Mouse (Mus musculus) megakaryocyte-erythroid progenitor cell, adult 5-6 weeks (primary cell): ENCODE data around the gene Lztr1. TPM values are rescaled to one million over a fixed set of nuclear protein-coding genes. Genes with fewer than 3 reads are reported as not detected.

Source experiments
- ATAC-seq: replicated peaks from 2 replicates; pipeline ENCODE4 v1.8.0; 2016; ENCODE audit warnings: mild to moderate bottlenecking, inconsistent platforms; ENCODE audit not compliant: severe bottlenecking, poor library complexity, low FRiP score, low TSS enrichment
- total RNA-seq, 2 experiments: library from RNA; stranded (forward) in 1 of 2; stranded (reverse) in 1 of 2; fragments of 200-1000, 215-1000 nt in 1 of 2; fragments of >200 nt in 1 of 2; fragmentation: Nextera tagmentation in 1 of 2; gene quantifications; 2 replicates each; pipeline ENCODE4 v1.2.3; 2014 to 2017

Gene Lztr1
- total RNA-seq (2014; fragmentation: Nextera tagmentation) (71.8 and 72.1 TPM in 2 replicates), total RNA-seq (2017) (50.4 and 55.4 TPM in 2 replicates)

DNA sequence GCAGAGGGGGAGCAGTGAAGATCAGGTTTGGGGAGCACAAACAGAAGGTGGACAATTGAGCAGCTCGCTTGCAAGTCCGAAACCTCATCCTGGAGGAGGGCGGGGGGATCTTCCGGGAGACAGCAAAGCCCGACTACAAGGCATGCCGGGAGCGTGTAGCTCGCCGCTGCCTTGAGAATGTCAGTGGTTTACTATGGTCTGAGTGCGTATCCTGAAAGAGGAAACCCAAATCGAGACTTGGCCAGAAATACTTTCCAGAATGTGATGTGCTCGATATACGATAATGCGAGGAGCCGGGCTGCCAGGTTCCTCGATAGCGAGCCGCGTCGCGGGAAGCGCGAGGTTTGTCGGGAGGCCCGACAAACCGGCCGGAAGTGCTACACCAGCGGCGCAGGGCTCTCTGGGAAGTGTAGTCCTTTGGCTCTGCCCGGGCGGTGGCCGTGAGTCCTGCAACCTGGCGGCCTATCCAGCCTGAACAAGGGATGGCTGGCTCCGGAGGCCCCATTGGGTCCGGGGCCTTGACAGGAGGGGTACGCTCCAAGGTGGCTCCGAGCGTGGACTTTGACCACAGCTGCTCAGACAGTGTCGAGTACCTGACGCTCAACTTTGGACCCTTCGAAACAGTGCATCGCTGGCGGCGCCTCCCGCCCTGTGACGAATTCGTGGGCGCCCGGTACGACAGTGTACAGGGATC lies at the start of gene Lztr1:
Gene Lztr1 (plus strand): TSS at position 143 of the 694 bp plus-strand sequence.
- ATAC-seq, result peak; percentile 90

DNA sequence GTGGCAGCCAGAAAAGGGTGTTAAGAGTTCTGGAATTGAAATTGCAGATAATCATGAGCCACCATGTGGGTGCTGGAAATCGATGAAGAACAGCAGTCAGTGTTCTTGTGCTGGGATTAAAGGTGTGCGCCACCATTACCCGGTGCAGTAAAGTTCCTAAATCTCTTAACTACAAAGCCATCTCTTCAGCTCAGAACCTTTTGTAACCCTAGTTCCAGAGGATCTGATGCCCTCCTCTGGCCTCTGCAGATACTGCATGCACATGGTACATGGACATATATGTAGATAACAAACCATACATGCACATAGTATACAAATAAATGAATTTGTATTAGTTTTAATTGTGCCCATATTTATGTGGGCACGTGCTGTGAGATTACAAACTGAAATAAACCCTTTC lies 48.2 kb upstream of the Lztr1 start:
- peak; percentile 88 for ATAC-seq

DNA sequence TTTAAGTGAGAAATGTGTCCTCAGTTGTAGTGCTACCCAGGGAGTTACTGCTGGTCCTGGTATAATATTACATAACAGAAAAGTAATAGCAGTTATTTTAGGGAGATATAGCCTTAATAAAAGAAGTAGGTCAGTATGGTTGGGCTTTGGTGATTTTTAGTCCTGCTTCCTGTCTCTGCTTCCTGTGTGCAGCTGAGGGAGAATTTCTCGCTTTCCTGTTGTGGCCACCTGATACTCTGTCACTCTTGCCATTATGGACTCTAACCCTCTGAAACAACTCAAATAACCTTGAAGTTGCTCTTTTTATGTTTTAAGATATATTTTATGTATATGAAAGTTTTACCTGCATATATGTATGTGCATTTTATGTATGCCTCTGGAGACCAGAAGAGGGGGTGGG lies 46.9 kb upstream of the Lztr1 start:
- no peak for ATAC-seq

DNA sequence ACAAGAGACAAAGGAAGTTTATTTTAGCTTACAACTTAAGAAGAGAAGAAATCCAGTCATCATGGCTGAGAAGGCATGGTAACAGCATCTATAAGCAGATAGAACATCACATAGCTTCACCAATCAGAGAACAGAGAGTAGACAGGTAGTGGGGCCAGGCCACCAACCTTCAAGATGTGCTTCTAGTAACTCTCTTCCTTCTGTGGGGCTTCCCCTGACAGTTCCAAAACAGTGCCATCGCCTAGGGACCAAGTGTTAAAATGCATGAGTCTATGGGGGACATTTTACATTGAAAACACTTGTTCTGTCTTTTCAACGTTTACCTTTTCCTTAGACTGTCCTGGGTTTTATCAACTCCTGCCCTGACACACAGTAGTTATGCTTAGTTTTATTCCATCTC lies 45.3 kb upstream of the Lztr1 start:
- ATAC-seq, result no peak

DNA sequence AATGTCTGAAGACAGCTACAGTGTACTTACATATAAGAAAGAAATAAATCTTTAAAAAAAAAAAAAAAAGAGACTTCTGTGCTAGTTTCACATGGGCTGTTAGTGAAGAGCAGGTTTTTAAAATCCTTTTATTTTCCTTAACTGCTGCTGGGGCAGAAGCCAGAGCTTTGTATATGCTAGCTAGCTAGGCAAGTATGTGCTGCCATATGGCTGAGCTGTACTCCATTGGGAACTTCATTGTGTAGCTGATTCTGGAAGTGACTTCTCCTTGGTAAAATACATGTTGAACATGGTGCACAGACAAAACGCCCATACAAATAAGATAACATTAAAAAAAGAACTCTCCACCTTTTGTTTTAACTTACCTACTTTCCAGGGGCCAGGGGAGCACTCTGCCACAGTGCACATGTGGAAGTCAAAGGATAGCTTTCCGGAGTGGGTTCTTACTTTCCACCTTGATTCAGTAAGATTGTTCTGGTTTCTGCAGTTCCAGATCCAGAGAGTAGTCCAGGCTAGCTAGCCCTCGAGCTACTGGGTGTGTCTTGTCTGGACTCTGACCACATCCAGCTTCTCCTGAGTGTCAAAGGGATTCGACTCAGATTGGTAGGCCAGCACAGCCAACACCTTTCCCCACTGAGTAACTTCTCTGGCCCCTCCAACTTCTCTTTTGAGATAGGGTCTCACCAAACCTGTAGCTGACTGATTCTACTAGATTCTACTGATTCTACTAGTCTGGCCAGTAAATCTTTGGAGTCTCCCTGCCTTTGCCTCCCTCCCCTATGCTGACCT lies 41.4 kb upstream of the Lztr1 start:
- no peak for ATAC-seq

DNA sequence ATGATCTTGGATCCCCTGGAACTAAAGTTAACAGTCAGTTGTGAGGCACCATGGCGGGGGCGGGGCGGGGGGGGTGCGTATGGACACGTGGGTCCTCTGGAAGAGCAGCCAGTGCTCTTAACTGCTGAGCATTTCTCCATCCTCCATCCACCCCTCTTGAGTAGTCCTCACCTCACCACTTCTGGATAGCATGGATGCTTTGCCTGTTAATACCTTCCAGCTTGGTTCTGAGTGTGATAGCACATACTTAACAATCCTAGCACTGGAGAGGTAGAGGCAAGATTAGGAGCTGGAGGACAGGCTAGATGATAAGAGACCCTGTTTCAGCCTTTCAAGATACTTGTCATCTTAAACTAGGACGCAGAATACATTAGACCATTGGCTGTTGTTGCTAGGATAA lies 36.0 kb upstream of the Lztr1 start:
- no peak for ATAC-seq

DNA sequence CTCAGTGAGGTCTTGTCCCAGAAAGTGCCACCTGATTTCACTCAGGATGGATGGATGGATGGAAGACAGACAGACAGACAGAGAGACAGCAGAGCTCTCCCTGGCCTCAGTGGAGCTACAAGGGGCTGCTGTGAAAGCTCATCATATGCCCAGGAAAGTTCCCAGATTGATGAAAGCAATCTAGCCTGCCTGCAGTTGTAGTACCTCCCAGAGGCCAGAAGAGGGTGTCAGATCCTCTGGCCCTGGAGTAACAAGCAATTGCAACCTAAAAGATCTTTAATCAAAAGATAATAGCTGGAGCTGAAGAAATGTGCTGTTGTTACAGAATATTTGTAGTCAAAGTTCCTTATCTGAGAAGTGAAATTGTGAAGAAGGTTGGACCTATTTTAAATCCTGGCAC lies 34.4 kb upstream of the Lztr1 start:
- peak; percentile 53; the same call in 1 of the 2 replicates for ATAC-seq

DNA sequence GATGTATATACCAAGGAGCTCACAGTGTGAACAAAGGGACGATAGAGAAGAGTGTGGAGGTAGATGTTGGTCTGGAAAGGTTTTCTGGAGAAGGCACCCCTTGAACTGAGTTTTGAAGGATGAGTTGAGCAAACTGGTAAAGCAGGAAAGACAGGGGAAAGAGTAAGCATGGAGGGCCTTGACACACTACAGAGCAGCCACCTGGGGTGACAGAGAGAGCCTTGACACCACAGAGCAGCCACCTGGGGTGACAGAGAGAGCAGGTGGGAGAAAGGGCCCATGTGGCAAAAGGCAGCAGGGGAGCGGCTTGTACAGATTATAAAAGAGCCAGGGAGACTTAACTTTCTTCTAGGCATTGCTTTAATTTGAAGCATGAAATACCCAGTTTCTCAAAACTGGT lies 33.7 kb upstream of the Lztr1 start:
- ATAC-seq, result no peak

DNA sequence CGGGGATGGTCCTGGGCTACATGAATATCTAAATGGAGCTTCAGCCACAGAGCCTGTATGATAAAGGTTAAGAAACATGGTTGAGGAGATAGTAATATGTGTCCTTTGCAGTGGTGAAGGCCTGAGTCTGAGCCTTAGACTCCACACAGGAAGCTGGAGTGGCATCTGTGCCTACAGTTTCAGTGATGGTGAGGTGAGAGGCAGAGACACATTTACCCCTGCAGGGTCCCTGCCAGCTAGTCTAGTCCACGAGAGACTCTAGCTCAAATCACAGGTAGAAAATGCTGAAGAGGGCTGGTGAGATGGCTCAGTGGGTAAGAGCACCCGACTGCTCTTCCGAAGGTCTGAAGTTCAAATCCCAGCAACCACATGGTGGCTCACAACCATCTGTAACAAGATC lies 33.2 kb upstream of the Lztr1 start:
- no peak for ATAC-seq

DNA sequence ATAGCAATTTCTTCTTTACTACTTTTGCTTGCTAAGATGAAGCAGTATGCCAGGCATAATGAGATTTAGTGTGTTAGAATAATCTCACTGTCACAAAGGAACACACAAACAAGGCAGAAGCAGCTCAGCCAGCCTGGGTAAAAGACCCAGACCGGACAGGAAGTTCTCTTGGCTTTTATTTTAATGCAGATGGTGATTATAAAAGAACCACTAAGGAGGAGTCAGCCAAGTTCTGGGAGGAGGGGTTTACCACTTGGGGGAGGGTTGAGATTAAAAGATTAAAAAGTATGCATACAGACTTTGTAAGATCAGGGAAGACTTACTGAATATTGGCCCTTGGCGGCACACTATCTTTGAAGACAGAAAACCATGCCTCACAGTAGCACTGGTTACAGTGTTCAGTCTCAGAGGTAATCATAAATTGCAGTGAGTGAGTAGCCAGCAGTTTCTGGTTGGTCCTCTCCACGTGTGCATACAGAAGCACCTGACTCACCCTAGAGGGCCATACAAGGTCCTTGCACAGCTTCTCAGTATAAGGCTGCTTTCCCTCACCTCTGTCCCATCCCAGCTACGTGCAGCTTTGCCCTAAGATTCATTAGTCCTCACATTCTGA lies 30.1 kb upstream of the Lztr1 start:
- ATAC-seq, result peak; percentile 94

DNA sequence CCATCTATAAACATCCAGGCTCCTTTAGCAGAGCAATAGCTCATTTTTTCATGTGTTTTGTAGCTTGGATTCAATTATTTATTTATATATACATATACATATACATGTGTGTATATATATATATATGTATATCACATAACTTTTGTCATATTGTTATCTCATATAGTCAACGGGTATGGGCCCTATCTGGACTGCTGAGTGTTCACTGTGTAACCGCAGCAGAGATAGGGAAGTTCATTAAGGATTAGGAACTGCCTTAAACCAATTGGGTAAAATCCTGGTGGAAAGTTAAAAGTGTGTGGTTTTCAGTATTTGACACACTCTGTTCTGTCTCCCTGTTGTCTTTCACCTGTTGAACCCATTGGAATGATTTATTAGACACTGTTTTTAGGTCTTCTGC lies 27.0 kb upstream of the Lztr1 start:
- ATAC-seq, result no peak

DNA sequence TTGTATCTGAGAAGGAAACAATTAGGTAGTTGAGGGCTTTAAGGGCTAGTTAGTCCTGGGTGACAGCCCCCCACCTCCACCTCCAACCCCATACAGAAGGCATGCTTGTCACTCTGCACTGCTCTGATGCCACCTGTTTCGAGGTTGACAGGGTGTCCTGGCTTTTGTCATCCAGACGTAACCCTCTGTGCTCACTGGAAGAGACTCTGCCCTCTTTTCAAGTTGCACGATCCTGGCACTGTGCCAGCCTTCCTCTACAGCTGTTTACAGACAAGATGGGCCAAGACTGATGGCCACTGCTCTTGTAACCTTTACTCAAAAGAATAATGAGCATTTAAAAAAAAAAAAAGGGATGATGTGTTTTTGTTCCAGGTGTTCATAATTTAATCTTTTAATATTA lies 22.0 kb upstream of the Lztr1 start:
- no peak for ATAC-seq

DNA sequence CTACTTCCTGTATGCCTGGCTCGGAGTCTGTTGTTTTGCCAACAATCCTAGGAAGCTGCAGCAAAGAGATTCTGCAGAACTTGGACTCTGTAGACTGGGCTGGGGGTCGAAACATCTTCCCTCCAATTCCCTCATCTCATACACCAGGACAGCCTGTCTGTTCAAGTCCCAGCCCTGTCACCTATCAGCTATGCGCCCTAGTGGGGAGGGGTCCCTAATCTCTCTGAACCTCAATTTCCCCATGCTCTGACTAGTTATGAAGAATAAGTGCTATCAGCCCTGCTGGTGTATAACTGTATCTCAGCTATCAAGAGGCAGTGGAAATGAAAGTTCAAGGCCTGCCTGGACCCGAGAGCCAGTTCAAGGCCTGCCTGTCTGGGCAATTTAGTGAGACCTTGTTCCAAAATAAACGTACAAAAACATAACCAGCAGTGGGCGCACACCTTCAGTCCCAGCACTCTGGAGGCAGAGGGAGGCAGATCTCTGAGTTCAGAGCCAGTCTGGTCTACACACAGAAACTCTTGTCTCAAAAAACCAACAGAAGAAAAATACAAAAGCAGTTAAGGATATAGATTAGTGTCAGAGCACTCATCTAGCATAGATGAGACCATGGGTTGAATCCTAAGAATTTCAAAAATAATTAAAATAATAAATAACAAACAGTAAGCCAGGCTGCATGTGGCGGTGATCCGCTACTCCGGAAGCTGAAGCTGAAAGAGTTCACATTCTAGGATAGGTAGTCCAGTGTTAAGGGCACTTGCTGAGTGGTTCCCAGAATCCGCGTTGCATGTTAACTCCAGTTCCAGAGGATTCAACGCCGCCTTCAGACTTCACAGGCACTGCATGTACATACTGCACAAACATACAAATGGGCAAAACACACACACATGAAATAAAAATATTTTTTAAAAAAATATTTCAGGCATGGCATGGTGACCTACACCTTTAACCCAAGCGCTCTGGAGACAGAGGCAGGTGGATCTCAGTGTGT lies 19.7 kb upstream of the Lztr1 start:
- ATAC-seq, result peak; percentile 35; the same call in 1 of the 2 replicates

DNA sequence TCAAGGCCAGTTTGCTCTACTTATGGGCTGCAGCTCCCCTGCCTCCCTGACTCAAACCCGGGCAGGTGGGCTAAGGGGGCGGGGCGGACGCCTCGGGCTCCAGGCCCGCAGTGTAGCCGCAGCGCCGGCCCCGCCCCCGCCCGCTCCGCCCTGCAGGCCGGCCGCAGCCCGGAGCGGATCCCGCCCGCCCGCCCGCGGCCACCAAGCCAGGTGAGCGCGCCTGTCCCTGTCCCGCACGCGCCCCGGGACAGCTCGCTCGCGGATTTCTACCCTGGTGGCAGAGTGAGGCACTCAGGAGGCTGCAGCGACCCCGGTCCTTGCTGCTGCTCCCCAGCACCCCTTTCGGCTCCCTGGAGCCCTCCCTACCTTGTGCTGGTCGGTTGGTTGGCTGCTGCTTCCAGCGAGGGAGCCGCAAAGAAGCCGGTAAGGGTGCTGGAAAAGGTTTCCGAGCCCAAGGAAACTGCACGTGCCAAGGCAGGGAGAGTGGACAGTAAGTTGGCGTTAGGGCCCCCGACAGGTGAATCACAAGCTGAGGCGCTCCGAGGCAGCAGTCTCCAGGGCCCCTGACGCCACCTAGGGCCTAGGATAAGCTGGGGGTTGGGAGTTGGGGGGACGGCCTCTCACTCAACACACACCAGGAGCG lies 18.9 kb upstream of the Lztr1 start, which contains the start of gene Aifm3:
Gene Aifm3 (plus strand): TSS at position 143 of the 643 bp plus-strand sequence.
- ATAC-seq, result peak; percentile 37

DNA sequence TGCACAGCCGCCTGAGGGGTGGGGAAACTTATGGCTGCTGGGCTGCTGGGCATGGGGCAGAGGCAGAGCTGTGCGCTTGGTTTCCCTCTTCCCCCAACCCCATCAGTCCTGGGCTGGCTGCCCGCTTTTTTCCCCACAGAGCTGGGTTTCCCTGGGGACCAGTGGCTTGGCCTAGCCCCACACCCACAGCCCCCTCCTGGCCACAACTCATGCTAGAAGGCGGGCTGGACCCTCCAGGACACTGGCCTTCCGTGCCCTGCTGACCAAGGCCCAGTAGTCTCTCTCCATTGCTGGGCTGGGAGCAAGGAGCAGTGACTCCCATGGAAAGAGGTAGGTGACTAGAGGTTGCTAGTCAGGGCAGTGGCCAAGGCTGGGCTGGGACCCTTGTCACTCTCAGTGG lies 17.3 kb upstream of the Lztr1 start:
- ATAC-seq, result no peak

DNA sequence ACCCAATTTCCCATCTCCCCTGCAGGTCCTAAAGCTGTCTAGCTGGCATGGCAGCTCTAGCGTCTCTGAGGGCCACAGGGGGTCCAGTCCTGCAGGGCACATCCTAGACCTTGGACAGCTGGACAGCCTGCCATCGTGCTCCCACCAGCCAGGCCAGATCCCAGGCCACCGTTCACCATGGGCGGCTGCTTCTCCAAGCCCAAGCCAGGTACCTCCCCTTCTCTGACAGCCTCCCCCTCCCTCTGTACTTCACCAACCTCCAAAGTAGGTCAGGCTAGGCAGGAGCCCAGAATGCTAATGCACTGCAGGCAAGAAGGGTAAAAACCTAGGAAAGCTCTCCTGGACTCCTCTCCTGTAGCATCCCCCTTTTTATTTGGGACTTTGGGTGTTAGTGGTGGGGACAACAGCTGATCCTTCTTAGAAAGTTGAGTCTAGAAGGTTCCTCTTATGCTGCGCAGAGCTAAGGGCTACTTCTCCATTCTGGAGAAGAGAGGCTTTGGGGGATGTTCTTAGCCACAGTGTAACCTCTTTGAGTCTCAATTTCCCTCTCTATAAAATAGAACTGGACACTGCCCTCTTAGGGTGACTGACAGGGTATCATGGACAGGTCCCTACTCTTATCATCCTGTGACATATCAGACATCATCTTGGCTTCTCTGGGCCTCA lies 16.5 kb upstream of the Lztr1 start:
- no peak for ATAC-seq

DNA sequence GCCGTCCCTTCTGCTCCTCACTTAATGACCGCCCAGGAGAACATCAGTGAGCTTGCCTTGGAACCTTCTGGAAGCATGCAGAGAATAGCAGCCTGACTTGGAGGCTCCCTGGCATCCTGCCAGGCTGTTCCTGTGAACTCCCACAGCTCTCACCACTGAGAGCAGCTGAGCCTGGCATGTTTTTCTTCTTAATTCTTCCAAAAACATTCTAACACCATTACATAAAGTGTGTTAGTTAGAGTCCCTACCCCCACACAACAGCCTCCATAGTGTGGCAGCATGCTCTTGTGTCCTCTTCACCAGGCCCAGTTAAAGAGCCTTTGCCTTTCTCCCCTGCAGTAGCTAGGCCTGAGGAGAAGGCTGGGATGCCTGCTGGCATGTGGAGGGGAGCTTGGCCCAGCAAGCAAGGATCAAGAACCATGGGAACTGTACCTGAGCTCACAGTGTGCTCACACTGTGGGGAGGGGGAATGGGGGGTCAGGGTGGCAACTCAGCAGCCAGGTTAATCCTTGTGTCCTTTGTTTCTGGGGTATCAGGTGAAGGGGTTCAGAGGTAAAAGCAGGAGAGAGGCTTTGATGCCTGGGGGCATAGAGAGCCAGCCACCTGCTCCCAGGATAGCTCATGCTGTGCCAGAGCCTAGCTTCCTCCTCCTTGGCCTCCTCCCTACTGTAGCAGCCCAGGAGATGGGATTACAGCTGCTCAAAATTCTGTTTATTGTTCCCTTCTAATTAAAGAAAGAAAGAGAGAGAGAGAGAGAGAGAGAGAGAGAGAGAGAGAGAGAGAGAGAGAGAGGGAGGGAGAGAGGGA lies 11.8 kb upstream of the Lztr1 start:
- no peak for ATAC-seq
